Mouse (Mus musculus): ENCODE measurements at regions not wholly inside any gene's neighbourhood (a gene's known extent, or its start where the extent isn't known, plus 50 kb on each side); places are given as distances from the start of the nearest gene placed in this dataset.

GRCm38 (mm10) chr1:4703316-4703715, 104.4 kb upstream of the Gm37988 start:
- TF ChIP-seq CTCF (IDR thresholded peaks at IDR 0.05; ENCODE audit: low read depth) (no peak), EP300 (IDR thresholded peaks at IDR 0.05; ENCODE audit: low read depth) (no peak)
